Mouse (Mus musculus): ENCODE results near the gene Tas2r134. TPM values are rescaled to one million over a fixed set of nuclear protein-coding genes. Genes with fewer than 3 reads are reported as not detected.

The Tas2r134 gene
- polyA plus RNA-seq, 1 experiment from 2014 or later: not detected

- ATAC-seq: no peak
- Histone ChIP-seq H3K9me3 (ENCODE audit: control insufficient read depth, low read length) (no peaks in the 10 kb centered on the region), H3K27me3 (replicated peaks; ENCODE audit: control insufficient read depth, insufficient read depth, low read length) (no peaks in the 10 kb centered on the region), H3K4me1 (replicated peaks; ENCODE audit: control insufficient read depth, insufficient read depth, low read length) (no peaks in the 10 kb centered on the region), H3K4me2 (ENCODE audit: low read length) (no peak overlapping the region), H3K4me3 (replicated peaks; ENCODE audit: low read length) (no peak overlapping the region), H3K27ac (ENCODE audit: low read length) (no peak overlapping the region), H3K36me3 (ENCODE audit: control insufficient read depth, insufficient read depth) (no peaks in the 10 kb centered on the region), H3K9ac (replicated peaks; ENCODE audit: low read depth, low read length) (no peak overlapping the region)
- WGBS: 71% methylated on average over 7 of the region's 7 CpGs
Measured at GRCm38 (mm10) chr2:51643244-51644139, 16.2 kb downstream of the Tas2r134 start.

GRCm38 (mm10) chr2:51647972-51648371, 20.7 kb downstream of the Tas2r134 start:
- no peak overlapping the region for H3K9ac ChIP-seq (replicated peaks; ENCODE audit: low read depth, low read length)
- H3K27ac ChIP-seq (ENCODE audit: low read length): no peak overlapping the region
- no peak for ATAC-seq
- WGBS: 94% methylated on average over 3 of the region's 3 CpGs
- no peaks in the 10 kb centered on the region for H3K4me1 ChIP-seq (replicated peaks; ENCODE audit: control insufficient read depth, insufficient read depth, low read length)
- H3K4me2 ChIP-seq (ENCODE audit: low read length): no peak overlapping the region
- H3K36me3 ChIP-seq (ENCODE audit: control insufficient read depth, insufficient read depth): no peaks in the 10 kb centered on the region
- no peaks in the 10 kb centered on the region for H3K9me3 ChIP-seq (ENCODE audit: control insufficient read depth, low read length)
- H3K4me3 ChIP-seq (replicated peaks; ENCODE audit: low read length): no peak overlapping the region
- no peaks in the 10 kb centered on the region for H3K27me3 ChIP-seq (replicated peaks; ENCODE audit: control insufficient read depth, insufficient read depth, low read length)

GRCm38 (mm10) chr2:51649887-51650286, 22.6 kb downstream of the Tas2r134 start:
- no peak overlapping the region for H3K4me3 ChIP-seq (replicated peaks; ENCODE audit: low read length)
- no peaks in the 10 kb centered on the region for H3K4me1 ChIP-seq (replicated peaks; ENCODE audit: control insufficient read depth, insufficient read depth, low read length)
- no peaks in the 10 kb centered on the region for H3K9me3 ChIP-seq (ENCODE audit: control insufficient read depth, low read length)
- H3K36me3 ChIP-seq (ENCODE audit: control insufficient read depth, insufficient read depth): no peaks in the 10 kb centered on the region
- H3K27me3 ChIP-seq (replicated peaks; ENCODE audit: control insufficient read depth, insufficient read depth, low read length): no peaks in the 10 kb centered on the region
- WGBS: 69% methylated on average over 1 of the region's 1 CpGs
- ATAC-seq: no peak
- H3K9ac ChIP-seq (replicated peaks; ENCODE audit: low read depth, low read length): no peak overlapping the region
- H3K4me2 ChIP-seq (ENCODE audit: low read length): no peak overlapping the region
- no peak overlapping the region for H3K27ac ChIP-seq (ENCODE audit: low read length)

GRCm38 (mm10) chr2:51652086-51652485, 24.8 kb downstream of the Tas2r134 start:
- Histone ChIP-seq H3K4me3 (replicated peaks; ENCODE audit: low read length) (no peak overlapping the region), H3K9ac (replicated peaks; ENCODE audit: low read depth, low read length) (no peak overlapping the region), H3K27me3 (replicated peaks; ENCODE audit: control insufficient read depth, insufficient read depth, low read length) (no peaks in the 10 kb centered on the region), H3K36me3 (ENCODE audit: control insufficient read depth, insufficient read depth) (no peaks in the 10 kb centered on the region), H3K9me3 (ENCODE audit: control insufficient read depth, low read length) (no peaks in the 10 kb centered on the region), H3K4me1 (replicated peaks; ENCODE audit: control insufficient read depth, insufficient read depth, low read length) (no peaks in the 10 kb centered on the region), H3K4me2 (ENCODE audit: low read length) (no peak overlapping the region), H3K27ac (ENCODE audit: low read length) (no peak overlapping the region)
- WGBS: 93% methylated on average over 10 of the region's 10 CpGs
- ATAC-seq: no peak

- no peaks in the 10 kb centered on the region for H3K27me3 ChIP-seq (replicated peaks; ENCODE audit: control insufficient read depth, insufficient read depth, low read length)
- ATAC-seq: no peak
- WGBS: 50% methylated on average over 3 of the region's 3 CpGs
- H3K27ac ChIP-seq (ENCODE audit: low read length): no peak overlapping the region
- H3K9me3 ChIP-seq (ENCODE audit: control insufficient read depth, low read length): no peaks in the 10 kb centered on the region
- no peak overlapping the region for H3K4me2 ChIP-seq (ENCODE audit: low read length)
- H3K36me3 ChIP-seq (ENCODE audit: control insufficient read depth, insufficient read depth): no peaks in the 10 kb centered on the region
- H3K4me3 ChIP-seq (replicated peaks; ENCODE audit: low read length): no peak overlapping the region
- no peak overlapping the region for H3K9ac ChIP-seq (replicated peaks; ENCODE audit: low read depth, low read length)
- no peaks in the 10 kb centered on the region for H3K4me1 ChIP-seq (replicated peaks; ENCODE audit: control insufficient read depth, insufficient read depth, low read length)
Measured at GRCm38 (mm10) chr2:51657684-51658083, 30.4 kb downstream of the Tas2r134 start.

- H3K4me1 ChIP-seq (replicated peaks; ENCODE audit: control insufficient read depth, insufficient read depth, low read length): no peaks in the 10 kb centered on the region
- WGBS: 56% methylated on average over 5 of the region's 5 CpGs
- no peaks in the 10 kb centered on the region for H3K27me3 ChIP-seq (replicated peaks; ENCODE audit: control insufficient read depth, insufficient read depth, low read length)
- no peak overlapping the region for H3K9ac ChIP-seq (replicated peaks; ENCODE audit: low read depth, low read length)
- ATAC-seq: no peak
- H3K4me2 ChIP-seq (ENCODE audit: low read length): no peak overlapping the region
- no peak overlapping the region for H3K4me3 ChIP-seq (replicated peaks; ENCODE audit: low read length)
- no peaks in the 10 kb centered on the region for H3K9me3 ChIP-seq (ENCODE audit: control insufficient read depth, low read length)
- no peaks in the 10 kb centered on the region for H3K36me3 ChIP-seq (ENCODE audit: control insufficient read depth, insufficient read depth)
- no peak overlapping the region for H3K27ac ChIP-seq (ENCODE audit: low read length)
Measured at GRCm38 (mm10) chr2:51658288-51658687, 31.0 kb downstream of the Tas2r134 start.

- Histone ChIP-seq H3K4me1 (replicated peaks; ENCODE audit: control insufficient read depth, insufficient read depth, low read length) (no peaks in the 10 kb centered on the region), H3K27ac (ENCODE audit: low read length) (no peak overlapping the region), H3K27me3 (replicated peaks; ENCODE audit: control insufficient read depth, insufficient read depth, low read length) (no peaks in the 10 kb centered on the region), H3K9me3 (ENCODE audit: control insufficient read depth, low read length) (no peaks in the 10 kb centered on the region), H3K4me2 (ENCODE audit: low read length) (no peak overlapping the region), H3K4me3 (replicated peaks; ENCODE audit: low read length) (no peak overlapping the region), H3K9ac (replicated peaks; ENCODE audit: low read depth, low read length) (no peak overlapping the region), H3K36me3 (ENCODE audit: control insufficient read depth, insufficient read depth) (no peaks in the 10 kb centered on the region)
- no peak for ATAC-seq
- 71% methylated on average over 2 of the region's 2 CpGs for WGBS
Measured at GRCm38 (mm10) chr2:51674321-51674720, 47.0 kb downstream of the Tas2r134 start.
